Mouse (Mus musculus) heart, adult 2 months (tissue): Measurements from ENCODE around the gene Sart1.
A peak's percentile ranks its signal among the peaks of the same experiment; 100 is the strongest.

Experiments used
- CTCF ChIP-seq: fragments of 200-600 bp; IDR thresholded peaks from 2 replicates; pipeline ENCODE4 v1.8.1; 2022; ENCODE audit warnings: antibody characterized with exemption, mild to moderate bottlenecking, moderate library complexity
- POLR2A ChIP-seq: fragments of 200-500 bp; IDR thresholded peaks from 2 replicates; pipeline ENCODE4 v1.6.1; 2011; ENCODE audit warnings: mild to moderate bottlenecking, low read depth, low read length, control low read depth; ENCODE audit not compliant: insufficient read depth

DNA sequence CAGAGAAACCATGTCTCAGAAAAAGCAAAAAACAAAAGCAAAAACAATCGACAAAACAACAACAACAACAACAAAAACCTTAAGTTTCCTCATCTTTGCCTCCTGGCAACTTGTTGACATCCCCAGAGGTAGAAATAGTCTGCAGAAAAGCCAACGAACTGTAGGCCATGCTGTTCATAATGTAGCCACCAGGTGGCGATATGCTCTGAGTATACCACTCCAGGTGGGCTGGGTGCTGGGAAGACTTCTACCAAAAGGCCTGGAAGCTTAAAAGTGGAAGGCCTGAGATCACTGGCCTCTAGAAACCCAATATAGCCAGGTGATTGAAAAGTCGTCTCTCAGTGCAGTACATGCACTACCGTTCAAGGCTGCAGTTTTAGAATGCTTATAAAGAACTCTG, 50.5 kb downstream of the Sart1 start:
- TF ChIP-seq POLR2A: no peak
- 0 out of 2 replicates have a peak, but pooled peaks have one; percentile 100 for TF ChIP-seq CTCF
